Mouse (Mus musculus) ES-Bruce4 (cell line): ENCODE measurements at regions not wholly inside any gene's neighbourhood (a gene's known extent, or its start where the extent isn't known, plus 50 kb on each side); places are given as distances from the start of the nearest gene placed in this dataset.

Experiments
- CTCF ChIP-seq: IDR thresholded peaks from one replicate; pipeline ENCODE4 v1.8.1; 2011; ENCODE audit warnings: low read depth, low read length
- POLR2A ChIP-seq: IDR thresholded peaks from one replicate; pipeline ENCODE4 v1.8.1; 2011; ENCODE audit warnings: low read length; ENCODE audit not compliant: insufficient read depth

- TF ChIP-seq POLR2A: no peak
- no peak for TF ChIP-seq CTCF
Measured at GRCm38 (mm10) chr17:51411545-51412094, 232.5 kb upstream of the Tbc1d5 start.
